Mouse (Mus musculus) cerebellum, postnatal 25 days (tissue): Measurements from ENCODE around the gene Ndufaf2.

Experiments
- DNase-seq, 2 experiments: peaks; one replicate each; pipeline ENCODE4 v3.0.0; 2021; ENCODE audit warnings: mixed read lengths in 2 of 2

The Ndufaf2 gene

GRCm38 (mm10) chr13:108032789-108033188 is 125.6 kb downstream of the Ndufaf2 start:
- DNase-seq: no peak

GRCm38 (mm10) chr13:108025802-108026201 is 132.6 kb downstream of the Ndufaf2 start:
- no peak for DNase-seq

- no peak for DNase-seq
Observed at GRCm38 (mm10) chr13:108017349-108017748, 141.1 kb downstream of the Ndufaf2 start.

GRCm38 (mm10) chr13:108015166-108015565 is 143.3 kb downstream of the Ndufaf2 start:
- DNase-seq: no peak

GRCm38 (mm10) chr13:108013839-108014238 is 144.6 kb downstream of the Ndufaf2 start:
- DNase-seq: no peak

- no peak for DNase-seq
Observed at GRCm38 (mm10) chr13:108013110-108013509, 145.3 kb downstream of the Ndufaf2 start.

GRCm38 (mm10) chr13:108007861-108008260 is 150.6 kb downstream of the Ndufaf2 start:
- no peak for DNase-seq

GRCm38 (mm10) chr13:107996301-107996700 is 162.1 kb downstream of the Ndufaf2 start:
- DNase-seq: no peak

- no peak for DNase-seq
Observed at GRCm38 (mm10) chr13:107995211-107995610, 163.2 kb downstream of the Ndufaf2 start.

GRCm38 (mm10) chr13:107992573-107992972 is 165.8 kb downstream of the Ndufaf2 start:
- DNase-seq: no peak

- no peak for DNase-seq
Observed at GRCm38 (mm10) chr13:107984641-107985040, 173.8 kb downstream of the Ndufaf2 start.

GRCm38 (mm10) chr13:107984186-107984585 is 174.2 kb downstream of the Ndufaf2 start:
- DNase-seq: no peak

GRCm38 (mm10) chr13:107983231-107983847 is 175.1 kb downstream of the Ndufaf2 start:
- no peak for DNase-seq

GRCm38 (mm10) chr13:107979461-107979860 is 179.0 kb downstream of the Ndufaf2 start:
- DNase-seq: no peak

GRCm38 (mm10) chr13:107976886-107977656 is 181.4 kb downstream of the Ndufaf2 start:
- no peak for DNase-seq

GRCm38 (mm10) chr13:107972451-107972850 is 186.0 kb downstream of the Ndufaf2 start:
- no peak for DNase-seq

- DNase-seq: no peak
Observed at GRCm38 (mm10) chr13:107971868-107972267, 186.6 kb downstream of the Ndufaf2 start.

- DNase-seq: peak in 1 of 2 experiments; percentile 50
Observed at GRCm38 (mm10) chr13:107970422-107971142, 187.8 kb downstream of the Ndufaf2 start.

GRCm38 (mm10) chr13:107969961-107970391 is 188.4 kb downstream of the Ndufaf2 start:
- no peak for DNase-seq

GRCm38 (mm10) chr13:107964616-107965015 is 193.8 kb downstream of the Ndufaf2 start:
- DNase-seq: no peak

- no peak for DNase-seq
Observed at GRCm38 (mm10) chr13:107963471-107963870, 195.0 kb downstream of the Ndufaf2 start.

GRCm38 (mm10) chr13:107962741-107963140 is 195.7 kb downstream of the Ndufaf2 start:
- no peak for DNase-seq

GRCm38 (mm10) chr13:107961972-107962371 is 196.5 kb downstream of the Ndufaf2 start:
- no peak for DNase-seq

GRCm38 (mm10) chr13:107961501-107961900 is 196.9 kb downstream of the Ndufaf2 start:
- DNase-seq: no peak
